Mouse (Mus musculus) MEL (cell line): Measurements from ENCODE around the gene Ksr1. TPM values are rescaled to one million over a fixed set of nuclear protein-coding genes. Genes with fewer than 3 reads are reported as not detected.

ENCODE experiments used
- DNase-seq: peaks from one replicate; pipeline ENCODE4 v3.0.0; 2011; ENCODE audit warnings: low read depth, low spot score
- H3K27ac ChIP-seq: 2 replicates; pipeline ENCODE4 v1.5.1; 2012; ENCODE audit warnings: low read depth, mild to moderate bottlenecking, control low read depth, low read length, moderate library complexity; ENCODE audit not compliant: control insufficient read depth
- H3K27me3 ChIP-seq, 2 experiments: fragments of 150-350 bp in 1 of 2; sonication (generic) in 1 of 2; 2 replicates each; pipeline ENCODE4 v1.6.1; 2012; ENCODE audit warnings: low read length in 2 of 2, mild to moderate bottlenecking in 2 of 2, improper control_type of control experiment in 1 of 2, moderate library complexity in 1 of 2; ENCODE audit not compliant: insufficient read depth in 2 of 2, control insufficient read depth in 1 of 2
- H3K36me3 ChIP-seq, 2 experiments: 2 replicates each; pipeline ENCODE4 v1.6.1; 2012 to 2014; ENCODE audit warnings: low read length in 2 of 2, improper control_type of control experiment in 1 of 2, inconsistent platforms in 1 of 2, mild to moderate bottlenecking in 1 of 2; ENCODE audit not compliant: insufficient read depth in 2 of 2, control insufficient read depth in 1 of 2
- H3K4me1 ChIP-seq, 2 experiments: fragments of 150-350 bp in 1 of 2; sonication (generic) in 1 of 2; 2 replicates each; pipeline ENCODE4 v1.6.1; 2012; ENCODE audit warnings: low read length in 2 of 2, improper control_type of control experiment in 1 of 2, mild to moderate bottlenecking in 1 of 2; ENCODE audit not compliant: insufficient read depth in 2 of 2, control insufficient read depth in 1 of 2
- H3K4me3 ChIP-seq, 2 experiments: fragments of 150-350 bp in 1 of 2; sonication (generic) in 1 of 2; 2 replicates each; pipeline ENCODE4 v1.5.1; 2012; ENCODE audit warnings: low read depth in 2 of 2, low read length in 2 of 2, mild to moderate bottlenecking in 2 of 2, moderate library complexity in 2 of 2, control low read depth in 1 of 2, improper control_type of control experiment in 1 of 2; ENCODE audit not compliant: control insufficient read depth in 1 of 2, insufficient read depth in 1 of 2
- H3K79me2 ChIP-seq: 2 replicates; pipeline ENCODE4 v1.6.1; 2012; ENCODE audit warnings: mild to moderate bottlenecking, low read length, moderate library complexity; ENCODE audit not compliant: control insufficient read depth, poor library complexity, insufficient read depth
- H3K9ac ChIP-seq: 2 replicates; pipeline ENCODE4 v1.6.1; 2012; ENCODE audit warnings: low read depth, mild to moderate bottlenecking, control low read depth, low read length, moderate library complexity; ENCODE audit not compliant: control insufficient read depth, poor library complexity, severe bottlenecking
- H3K9me3 ChIP-seq: fragments of 150-350 bp; sonication (generic); replicated peaks from 2 replicates; pipeline ENCODE4 v1.6.1; 2012; ENCODE audit warnings: mild to moderate bottlenecking, low read length, improper control_type of control experiment, moderate library complexity; ENCODE audit not compliant: insufficient read depth
- BHLHE40 ChIP-seq: IDR thresholded peaks from 2 replicates; pipeline ENCODE4 v1.6.1; 2012; ENCODE audit warnings: low read depth, mild to moderate bottlenecking, inconsistent platforms, low read length, improper control_type of control experiment, borderline replicate concordance
- CHD1 ChIP-seq: IDR thresholded peaks from 2 replicates; pipeline ENCODE4 v1.6.1; 2012; ENCODE audit warnings: low read depth, mild to moderate bottlenecking, inconsistent platforms, low read length, improper control_type of control experiment
- CTCF ChIP-seq, 3 experiments: IDR thresholded peaks in 2 of 3; conservative IDR thresholded peaks in 1 of 3; 2 replicates each; pipeline ENCODE4 v1.5.1; 2011 to 2012; ENCODE audit warnings: low read length in 3 of 3, low read depth in 2 of 3, mild to moderate bottlenecking in 2 of 3, improper control_type of control experiment in 1 of 3, inconsistent platforms in 1 of 3, mixed read lengths in 1 of 3, moderate library complexity in 1 of 3; ENCODE audit not compliant: control insufficient read depth in 1 of 3, insufficient read depth in 1 of 3, poor library complexity in 1 of 3, severe bottlenecking in 1 of 3
- EP300 ChIP-seq, 2 experiments: IDR thresholded peaks; 2 replicates each; pipeline ENCODE4 v1.6.1; 2011; ENCODE audit warnings: improper control_type of control experiment in 2 of 2, low read length in 2 of 2, low read depth in 1 of 2, mild to moderate bottlenecking in 1 of 2
- ETS1 ChIP-seq: IDR thresholded peaks from 2 replicates; pipeline ENCODE4 v1.6.1; 2012; ENCODE audit warnings: low read depth, mild to moderate bottlenecking, inconsistent platforms, low read length, improper control_type of control experiment, moderate library complexity
- GATA1 ChIP-seq: IDR thresholded peaks from 2 replicates; pipeline ENCODE4 v1.6.1; 2011; ENCODE audit warnings: low read depth, low read length, improper control_type of control experiment
- HCFC1 ChIP-seq: IDR thresholded peaks from 2 replicates; pipeline ENCODE4 v1.6.1; 2012; ENCODE audit warnings: low read depth, mild to moderate bottlenecking, inconsistent platforms, low read length, improper control_type of control experiment, moderate library complexity
- JUND ChIP-seq: IDR thresholded peaks from 2 replicates; pipeline ENCODE4 v1.6.1; 2011; ENCODE audit warnings: low read depth, mild to moderate bottlenecking, improper control_type of control experiment, low read length
- MAZ ChIP-seq: IDR thresholded peaks from 2 replicates; pipeline ENCODE4 v1.6.1; 2012; ENCODE audit warnings: low read depth, mild to moderate bottlenecking, inconsistent platforms, low read length, improper control_type of control experiment
- MEF2A ChIP-seq: IDR thresholded peaks from 2 replicates; pipeline ENCODE4 v1.6.1; 2014; ENCODE audit warnings: low read depth, mild to moderate bottlenecking, inconsistent platforms, low read length, improper control_type of control experiment; ENCODE audit not compliant: poor library complexity, insufficient replicate concordance, severe bottlenecking; ENCODE audit errors: extremely low read depth
- MYB ChIP-seq: IDR thresholded peaks from 2 replicates; pipeline ENCODE4 v1.6.1; 2011; ENCODE audit warnings: mild to moderate bottlenecking, low read depth, low read length, improper control_type of control experiment
- NRF1 ChIP-seq: IDR thresholded peaks from 2 replicates; pipeline ENCODE4 v1.6.1; 2014; ENCODE audit warnings: low read depth, mild to moderate bottlenecking, inconsistent platforms, low read length, improper control_type of control experiment, moderate library complexity; ENCODE audit not compliant: poor library complexity, insufficient read depth, severe bottlenecking
- POLR2A ChIP-seq, 2 experiments: IDR thresholded peaks; 2 replicates each; pipeline ENCODE4 v1.6.1; 2011 to 2012; ENCODE audit warnings: low read length in 2 of 2, mild to moderate bottlenecking in 2 of 2, control low read depth in 1 of 2, improper control_type of control experiment in 1 of 2, low read depth in 1 of 2, moderate library complexity in 1 of 2; ENCODE audit not compliant: control insufficient read depth in 1 of 2, insufficient read depth in 1 of 2, poor library complexity in 1 of 2
- POLR2AphosphoS5 ChIP-seq: IDR thresholded peaks from 2 replicates; pipeline ENCODE4 v1.6.1; 2012; ENCODE audit warnings: low read depth, borderline replicate concordance, mild to moderate bottlenecking, inconsistent platforms, low read length, moderate library complexity, mixed read lengths
- RCOR1 ChIP-seq: IDR thresholded peaks from 2 replicates; pipeline ENCODE4 v1.6.1; 2012; ENCODE audit warnings: low read depth, mild to moderate bottlenecking, inconsistent platforms, low read length, improper control_type of control experiment
- SIN3A ChIP-seq: IDR thresholded peaks from 2 replicates; pipeline ENCODE4 v1.6.1; 2012; ENCODE audit warnings: low read length, improper control_type of control experiment, inconsistent platforms
- SMC3 ChIP-seq: IDR thresholded peaks from 2 replicates; pipeline ENCODE4 v1.6.1; 2011; ENCODE audit warnings: low read depth, low read length, improper control_type of control experiment
- TBP ChIP-seq: IDR thresholded peaks from 2 replicates; pipeline ENCODE4 v1.8.0; 2011; ENCODE audit warnings: low read depth, low read length, improper control_type of control experiment
- TCF12 ChIP-seq: IDR thresholded peaks from 2 replicates; pipeline ENCODE4 v1.6.1; 2014; ENCODE audit warnings: low read depth, mild to moderate bottlenecking, inconsistent platforms, low read length, improper control_type of control experiment, moderate library complexity
- UBTF ChIP-seq: IDR thresholded peaks from 2 replicates; pipeline ENCODE4 v1.6.1; 2012; ENCODE audit warnings: low read depth, mild to moderate bottlenecking, inconsistent platforms, low read length, improper control_type of control experiment, moderate library complexity, borderline replicate concordance; ENCODE audit not compliant: insufficient read depth
- USF1 ChIP-seq: IDR thresholded peaks from 2 replicates; pipeline ENCODE4 v1.6.1; 2014; ENCODE audit warnings: low read depth, mild to moderate bottlenecking, inconsistent platforms, low read length, improper control_type of control experiment, moderate library complexity
- USF2 ChIP-seq, 2 experiments: IDR thresholded peaks; 2 replicates each; pipeline ENCODE4 v1.6.1; 2011 to 2012; ENCODE audit warnings: improper control_type of control experiment in 2 of 2, low read length in 2 of 2, borderline replicate concordance in 1 of 2, inconsistent platforms in 1 of 2, low read depth in 1 of 2, mild to moderate bottlenecking in 1 of 2; ENCODE audit not compliant: insufficient read depth in 1 of 2
- ZMIZ1 ChIP-seq: IDR thresholded peaks from 2 replicates; pipeline ENCODE4 v1.6.1; 2012; ENCODE audit warnings: low read depth, mild to moderate bottlenecking, inconsistent platforms, low read length, improper control_type of control experiment, moderate library complexity
- ZNF384 ChIP-seq: IDR thresholded peaks from 2 replicates; pipeline ENCODE4 v1.6.1; 2012; ENCODE audit warnings: low read depth, mild to moderate bottlenecking, inconsistent platforms, low read length, improper control_type of control experiment
- polyA plus RNA-seq, 2 experiments: library from polyadenylated mRNA; stranded (reverse) in 1 of 2; unstranded in 1 of 2; fragments of >175 nt in 1 of 2; fragments of >200 nt in 1 of 2; gene quantifications; 2 replicates each; pipeline versions ENCODE4 v1.2.1 to v1.2.4; 2012; ENCODE audit warnings: low replicate concordance in 2 of 2, low read depth in 1 of 2; ENCODE audit not compliant: insufficient read length in 2 of 2, insufficient read depth in 1 of 2, missing spikeins in 1 of 2
- total RNA-seq: library from RNA; depleted of rRNA; stranded (reverse); fragments of 300-350 nt; gene quantifications from 2 replicates; pipeline ENCODE4 v1.2.3, GENCODE M21; 2012

Ksr1 gene
- total and polyA plus RNA-seq, 3 experiments: 9.7 to 18.4 TPM; not detected in 1

- TF ChIP-seq SMC3 (peak; percentile 6; the same call in 1 of the 2 replicates), MYB (no peak; the same call in 1 of the 2 replicates), CTCF (IDR thresholded peaks at IDR 0.05 in 2 of 3, conservative IDR thresholded peaks at IDR 0.05 in 1 of 3; ENCODE audit: control insufficient read depth in 1 of 3, insufficient read depth in 1 of 3, low read depth in 2 of 3, low read length in 3 of 3, poor library complexity in 1 of 3, severe bottlenecking in 1 of 3) (no peak), ETS1 (peak; percentile 89), TBP (peak; percentile 53; the same call in 1 of the 2 replicates), POLR2AphosphoS5 (no peak), CHD1 (no peak), USF1 (no peak), HCFC1 (0 out of 2 replicates have a peak, but pooled peaks have one; percentile 25), GATA1 (no peak), NRF1 (no peak), BHLHE40 (0 out of 2 replicates have a peak, but pooled peaks have one; percentile 45), ZNF384 (no peak), MAZ (no peak), TCF12 (no peak), USF2 (IDR thresholded peaks at IDR 0.05; ENCODE audit: borderline replicate concordance in 1 of 2, insufficient read depth in 1 of 2, low read depth in 1 of 2, low read length in 2 of 2) (no peak), MEF2A (no peak), EP300 (IDR thresholded peaks at IDR 0.05; ENCODE audit: low read depth in 1 of 2, low read length in 2 of 2) (peak; percentile 58 to 81; a peak in 3 of 4 replicates), SIN3A (no peak; the same call in 1 of the 2 replicates), JUND (no peak), ZMIZ1 (no peak), POLR2A (IDR thresholded peaks at IDR 0.05; ENCODE audit: control insufficient read depth in 1 of 2, insufficient read depth in 1 of 2, low read depth in 1 of 2, low read length in 2 of 2, poor library complexity in 1 of 2) (peak in 1 of 2 experiments; percentile 46; a peak in 1 of 4 replicates), UBTF (no peak), RCOR1 (0 out of 2 replicates have a peak, but pooled peaks have one; percentile 28)
- Histone ChIP-seq H3K27ac (peak overlapping the region; percentile 57), H3K36me3 (peaks cover 0 to 31% of the 10 kb centered on the region in 2 experiments; a peak in 2 of 4 replicates), H3K4me1 (peaks cover 12 to 36% of the 10 kb centered on the region in 2 experiments), H3K4me3 (peak overlapping the region; percentile 33 to 37; a peak in 3 of 4 replicates), H3K27me3 (no peaks in the 10 kb centered on the region), H3K9ac (peak overlapping the region; percentile 43), H3K79me2 (peaks cover 2% of the 10 kb centered on the region; the same call in 1 of the 2 replicates), H3K9me3 (no peaks in the 10 kb centered on the region)
- peak; percentile 85 for DNase-seq
Measured at GRCm38 (mm10) chr11:79076484-79076883, 69.7 kb downstream of the Ksr1 start.
